Mouse (Mus musculus): Measurements from ENCODE around the gene Spag4. TPM values are rescaled to one million over a fixed set of nuclear protein-coding genes. Genes with fewer than 3 reads are reported as not detected.
A peak's percentile ranks its signal among the peaks of the same experiment; 100 is the strongest.

Spag4 gene
- total and polyA plus RNA-seq, 3 experiments: 0.82 to 1.4 (median 0.93) TPM

- H3K4me1 ChIP-seq (ENCODE audit: insufficient read depth, low read depth, low read length): peaks cover 3% of the 10 kb centered on the region; the same call in 1 of the 2 replicates
- no peak for ATAC-seq (ENCODE audit: extremely low read depth, insufficient number of reproducible peaks, low FRiP score, poor library complexity, severe bottlenecking)
- H3K27me3 ChIP-seq (ENCODE audit: insufficient read depth, low read length): peaks cover 59% of the 10 kb centered on the region
- H3K36me3 ChIP-seq (replicated peaks): no peaks in the 10 kb centered on the region
- H3K4me3 ChIP-seq (ENCODE audit: low read depth, low read length): no peak overlapping the region
- TF ChIP-seq GATA1 (IDR thresholded peaks at IDR 0.05; ENCODE audit: borderline replicate concordance, low read length) (no peak), CTCF (IDR thresholded peaks at IDR 0.05; ENCODE audit: low read depth, low read length) (no peak), TAL1 (conservative IDR thresholded peaks at IDR 0.05; ENCODE audit: low read depth, low read length) (no peak), GATA2 (IDR thresholded peaks at IDR 0.05; ENCODE audit: borderline replicate concordance, low read depth, low read length) (no peak), POLR2AphosphoS5 (IDR thresholded peaks at IDR 0.05; ENCODE audit: insufficient replicate concordance, low read depth, low read length) (no peak)
- no peaks in the 10 kb centered on the region for H3K9me3 ChIP-seq (replicated peaks)
- DNase-seq (ENCODE audit: low spot score): no peak
Measured at GRCm38 (mm10) chr2:156042903-156043302, 22.1 kb upstream of the Spag4 start.

- no peaks in the 10 kb centered on the region for H3K36me3 ChIP-seq (replicated peaks)
- TF ChIP-seq GATA2 (IDR thresholded peaks at IDR 0.05; ENCODE audit: borderline replicate concordance, low read depth, low read length): no peak
- peaks cover 80% of the 10 kb centered on the region for H3K27me3 ChIP-seq (ENCODE audit: insufficient read depth, low read length)
- ATAC-seq (ENCODE audit: extremely low read depth, insufficient number of reproducible peaks, low FRiP score, poor library complexity, severe bottlenecking): no peak
- H3K4me3 ChIP-seq (ENCODE audit: low read depth, low read length): no peak overlapping the region
- H3K9me3 ChIP-seq (replicated peaks): no peaks in the 10 kb centered on the region
- H3K4me1 ChIP-seq (ENCODE audit: insufficient read depth, low read depth, low read length): peaks cover 6% of the 10 kb centered on the region; the same call in 1 of the 2 replicates
- no peak for DNase-seq (ENCODE audit: low spot score)
Measured at GRCm38 (mm10) chr2:156047929-156048328, 17.0 kb upstream of the Spag4 start.

DNA sequence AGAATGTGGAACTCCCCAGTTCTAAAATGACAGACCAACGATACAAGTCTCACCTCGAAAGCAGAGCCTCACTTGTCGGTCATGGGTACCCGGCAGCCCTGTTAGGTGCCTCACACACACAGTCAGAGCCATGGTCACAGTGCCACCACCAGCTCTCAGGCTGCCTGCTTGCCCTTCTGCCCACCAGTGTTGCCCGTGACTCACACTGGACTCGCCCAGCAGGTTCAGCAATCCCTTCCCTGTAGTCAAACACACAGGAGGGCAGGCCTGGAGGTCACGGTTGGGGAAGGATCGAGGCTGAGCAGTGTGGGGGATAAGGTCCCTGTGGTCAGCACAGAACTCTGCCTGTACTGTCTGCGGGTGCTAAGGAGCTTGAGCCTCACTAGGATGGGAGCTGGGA is 12.2 kb upstream of the Spag4 start, which contains the start of gene Fer1l4:
Gene Fer1l4 (minus strand): TSS at position 132 of the 400 bp plus-strand sequence.
- Histone ChIP-seq H3K4me1 (ENCODE audit: insufficient read depth, low read depth, low read length) (peaks cover 3% of the 10 kb centered on the region; the same call in 1 of the 2 replicates), H3K4me3 (ENCODE audit: low read depth, low read length) (no peak within 1 kb of the TSS), H3K9me3 (replicated peaks) (no peaks in the 10 kb centered on the region), H3K27me3 (ENCODE audit: insufficient read depth, low read length) (peaks cover 53% of the 10 kb centered on the region), H3K36me3 (replicated peaks) (no peaks in the 10 kb centered on the region)
- TF ChIP-seq CTCF (IDR thresholded peaks at IDR 0.05; ENCODE audit: low read depth, low read length): no peak
- TF ChIP-seq GATA1 (IDR thresholded peaks at IDR 0.05; ENCODE audit: borderline replicate concordance, low read length): no peak
- no peak for TF ChIP-seq TAL1 (conservative IDR thresholded peaks at IDR 0.05; ENCODE audit: low read depth, low read length)
- TF ChIP-seq GATA2 (IDR thresholded peaks at IDR 0.05; ENCODE audit: borderline replicate concordance, low read depth, low read length): no peak
- no peak for TF ChIP-seq POLR2AphosphoS5 (IDR thresholded peaks at IDR 0.05; ENCODE audit: insufficient replicate concordance, low read depth, low read length)
- DNase-seq (ENCODE audit: low spot score) (no peak), ATAC-seq (ENCODE audit: extremely low read depth, insufficient number of reproducible peaks, low FRiP score, poor library complexity, severe bottlenecking) (no peak; the same call in 1 of the 2 replicates)

DNA sequence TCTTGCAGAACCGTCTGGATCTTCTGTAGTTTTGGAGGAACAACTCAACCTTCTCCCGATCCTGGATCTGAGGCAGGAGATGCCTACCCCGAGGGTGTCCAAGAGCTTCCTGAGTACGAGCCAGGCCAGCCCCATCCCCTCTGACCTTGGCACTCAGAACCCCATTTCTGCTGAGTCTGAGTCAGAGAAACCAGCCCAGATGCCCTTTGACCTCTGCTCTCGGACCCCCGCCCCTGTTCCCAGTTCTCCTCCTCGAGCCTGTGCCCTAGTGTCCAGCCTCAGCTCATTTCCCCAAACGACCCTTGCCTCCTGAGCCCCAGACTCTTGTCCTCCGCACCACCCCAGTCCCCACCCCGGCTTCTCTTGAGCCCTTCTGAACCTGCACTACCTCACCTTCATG is 1.2 kb downstream of the Spag4 start:
- H3K4me3 ChIP-seq (ENCODE audit: low read depth, low read length): peak overlapping the region; percentile 80; the same call in 1 of the 2 replicates
- DNase-seq (ENCODE audit: low spot score) (no peak), ATAC-seq (ENCODE audit: extremely low read depth, insufficient number of reproducible peaks, low FRiP score, poor library complexity, severe bottlenecking) (no peak)
- H3K36me3 ChIP-seq (replicated peaks): peaks cover 36% of the 10 kb centered on the region
- peaks cover 10% of the 10 kb centered on the region; the same call in 1 of the 2 replicates for H3K27me3 ChIP-seq (ENCODE audit: insufficient read depth, low read length)
- no peaks in the 10 kb centered on the region for H3K9me3 ChIP-seq (replicated peaks)
- no peak for TF ChIP-seq GATA1 (IDR thresholded peaks at IDR 0.05; ENCODE audit: borderline replicate concordance, low read length)
- TF ChIP-seq GATA2 (IDR thresholded peaks at IDR 0.05; ENCODE audit: borderline replicate concordance, low read depth, low read length): no peak
- no peak for TF ChIP-seq CTCF (IDR thresholded peaks at IDR 0.05; ENCODE audit: low read depth, low read length)
- TF ChIP-seq TAL1 (conservative IDR thresholded peaks at IDR 0.05; ENCODE audit: low read depth, low read length): no peak
- TF ChIP-seq POLR2AphosphoS5 (IDR thresholded peaks at IDR 0.05; ENCODE audit: insufficient replicate concordance, low read depth, low read length): no peak
- peaks cover 13% of the 10 kb centered on the region for H3K4me1 ChIP-seq (ENCODE audit: insufficient read depth, low read depth, low read length)

GRCm38 (mm10) chr2:156067916-156068315 is 2.9 kb downstream of the Spag4 start:
- Histone ChIP-seq H3K36me3 (replicated peaks) (peaks cover 52% of the 10 kb centered on the region), H3K9me3 (replicated peaks) (no peaks in the 10 kb centered on the region), H3K4me1 (ENCODE audit: insufficient read depth, low read depth, low read length) (peaks cover 13% of the 10 kb centered on the region), H3K4me3 (ENCODE audit: low read depth, low read length) (no peak overlapping the region), H3K27me3 (ENCODE audit: insufficient read depth, low read length) (0 out of 2 replicates have a peak, but pooled peaks cover 5% of the 10 kb centered on the region)
- ATAC-seq (ENCODE audit: extremely low read depth, insufficient number of reproducible peaks, low FRiP score, poor library complexity, severe bottlenecking): no peak
- no peak for DNase-seq (ENCODE audit: low spot score)
- TF ChIP-seq GATA1 (IDR thresholded peaks at IDR 0.05; ENCODE audit: borderline replicate concordance, low read length): no peak
- TF ChIP-seq GATA2 (IDR thresholded peaks at IDR 0.05; ENCODE audit: borderline replicate concordance, low read depth, low read length): no peak
- no peak for TF ChIP-seq CTCF (IDR thresholded peaks at IDR 0.05; ENCODE audit: low read depth, low read length)
- TF ChIP-seq POLR2AphosphoS5 (IDR thresholded peaks at IDR 0.05; ENCODE audit: insufficient replicate concordance, low read depth, low read length): no peak
- no peak for TF ChIP-seq TAL1 (conservative IDR thresholded peaks at IDR 0.05; ENCODE audit: low read depth, low read length)

- no peak for ATAC-seq (ENCODE audit: extremely low read depth, insufficient number of reproducible peaks, low FRiP score, poor library complexity, severe bottlenecking)
- Histone ChIP-seq H3K4me1 (ENCODE audit: insufficient read depth, low read depth, low read length) (no peaks in the 10 kb centered on the region; the same call in 1 of the 2 replicates), H3K27me3 (ENCODE audit: insufficient read depth, low read length) (no peaks in the 10 kb centered on the region), H3K4me3 (ENCODE audit: low read depth, low read length) (no peak overlapping the region), H3K9me3 (replicated peaks) (no peaks in the 10 kb centered on the region), H3K36me3 (replicated peaks) (peaks cover 85% of the 10 kb centered on the region)
- no peak for DNase-seq (ENCODE audit: low spot score)
- TF ChIP-seq GATA1 (IDR thresholded peaks at IDR 0.05; ENCODE audit: borderline replicate concordance, low read length): no peak
- TF ChIP-seq TAL1 (conservative IDR thresholded peaks at IDR 0.05; ENCODE audit: low read depth, low read length): no peak
- TF ChIP-seq POLR2AphosphoS5 (IDR thresholded peaks at IDR 0.05; ENCODE audit: insufficient replicate concordance, low read depth, low read length): no peak
- no peak for TF ChIP-seq GATA2 (IDR thresholded peaks at IDR 0.05; ENCODE audit: borderline replicate concordance, low read depth, low read length)
- no peak for TF ChIP-seq CTCF (IDR thresholded peaks at IDR 0.05; ENCODE audit: low read depth, low read length)
Measured at GRCm38 (mm10) chr2:156071236-156071635, 6.3 kb downstream of the Spag4 start.

Measured in G1E (cell line).